Mouse (Mus musculus) urinary bladder, adult 18-20 months (tissue): Measurements from ENCODE around the gene Ceacam13.
"Not testable (repeated sequence)": the region's sequence is repeated elsewhere in the genome, so short reads cannot be mapped to it uniquely, and the experiment has no call there.

Source experiments
- DNase-seq, 2 experiments: peaks; one replicate each; pipeline ENCODE4 v3.0.0; 2022; ENCODE audit warnings: low spot score in 2 of 2, mixed read lengths in 2 of 2

Gene Ceacam13

DNA sequence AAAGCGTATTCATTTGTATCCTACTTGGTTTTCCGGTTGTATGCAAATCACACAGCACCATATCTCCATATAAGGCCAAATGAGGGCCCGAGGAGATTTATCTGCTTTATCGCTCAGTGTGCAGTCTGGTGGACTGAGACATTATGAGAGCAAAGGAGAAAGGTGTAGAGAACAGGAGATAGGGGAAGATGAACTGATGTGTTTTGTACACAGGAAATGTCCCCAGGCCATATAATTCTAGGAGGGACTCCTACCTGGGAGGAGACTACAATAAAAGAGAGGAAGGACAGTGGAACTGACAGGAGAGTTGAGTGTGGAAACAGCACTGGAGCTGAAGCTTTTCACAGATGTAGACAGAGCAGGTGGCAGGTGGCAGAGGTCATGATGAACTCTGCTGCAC lies at the start of gene Ceacam13:
Gene Ceacam13, plus strand, starts transcription at position 301 of the 400 bp plus-strand sequence.
- DNase-seq: no peak

DNA sequence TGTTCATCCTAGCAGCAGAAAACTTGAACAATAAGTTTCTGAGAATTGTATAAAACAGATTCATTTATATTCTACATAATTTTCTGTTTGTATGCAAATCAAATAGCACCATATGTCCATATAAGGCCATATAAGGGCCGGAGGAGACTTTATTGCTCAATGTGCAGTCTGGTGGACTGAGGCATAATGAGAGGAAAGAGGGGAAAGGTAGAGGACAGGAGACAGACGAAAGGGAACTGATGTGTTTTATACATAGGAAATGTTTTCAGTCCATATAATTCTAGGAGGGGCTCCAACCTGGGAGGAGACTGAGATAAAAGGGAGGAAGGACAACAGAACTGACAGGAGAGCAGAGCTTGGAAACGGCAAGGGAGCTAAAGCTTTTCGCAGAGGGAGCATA lies 37.9 kb upstream of the Ceacam13 start, which contains the start of gene Ceacam11:
Gene Ceacam11, plus strand, starts transcription at position 301 of the 400 bp plus-strand sequence.
- no peak for DNase-seq

DNA sequence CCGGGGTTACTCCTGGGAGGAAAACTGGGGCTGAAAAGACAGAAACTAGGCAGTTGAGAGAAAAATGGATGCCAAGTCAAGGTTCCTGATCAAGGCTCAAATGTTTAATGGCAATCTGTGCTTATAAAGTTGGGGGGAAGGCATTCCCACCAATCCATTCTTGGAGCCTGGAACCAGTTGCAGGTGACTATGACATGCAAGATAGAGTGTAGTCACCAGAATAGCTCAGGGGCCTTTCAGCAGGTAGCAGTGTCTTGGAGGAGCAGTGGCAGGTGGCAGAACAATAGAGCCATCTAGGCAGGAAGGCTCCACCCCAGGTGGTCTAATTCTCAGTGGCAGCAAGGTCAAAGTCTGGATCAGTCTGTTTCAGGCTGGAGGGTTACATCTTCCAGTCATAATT lies 8.6 kb upstream of the Ceacam13 start:
- DNase-seq: not testable (repeated sequence)

DNA sequence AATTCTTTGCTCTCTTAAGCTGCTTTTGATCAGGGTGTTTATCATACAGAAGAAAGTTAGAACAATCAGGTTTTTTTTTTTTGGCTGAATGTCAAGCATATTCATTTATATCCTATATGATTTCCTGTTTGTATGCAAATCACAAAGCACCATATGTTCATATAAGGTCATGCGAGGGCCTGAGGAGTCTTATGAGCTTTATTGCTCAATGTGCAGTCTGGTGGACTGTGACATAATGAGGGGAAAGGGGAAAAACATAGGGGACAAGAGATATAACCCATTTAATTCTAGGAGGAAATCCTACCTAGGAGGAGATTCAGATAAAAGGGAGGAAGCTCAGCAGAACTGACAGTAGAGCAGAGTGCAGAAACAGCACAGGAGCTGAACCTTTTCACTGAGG lies 55.9 kb downstream of the Ceacam13 start, which contains the start of gene Ceacam12:
Gene Ceacam12, plus strand, starts transcription at position 301 of the 400 bp plus-strand sequence.
- no peak for DNase-seq
